Comparison of ENCODE assay signal across 24 mouse cellular contexts in the genomic region with DNA sequence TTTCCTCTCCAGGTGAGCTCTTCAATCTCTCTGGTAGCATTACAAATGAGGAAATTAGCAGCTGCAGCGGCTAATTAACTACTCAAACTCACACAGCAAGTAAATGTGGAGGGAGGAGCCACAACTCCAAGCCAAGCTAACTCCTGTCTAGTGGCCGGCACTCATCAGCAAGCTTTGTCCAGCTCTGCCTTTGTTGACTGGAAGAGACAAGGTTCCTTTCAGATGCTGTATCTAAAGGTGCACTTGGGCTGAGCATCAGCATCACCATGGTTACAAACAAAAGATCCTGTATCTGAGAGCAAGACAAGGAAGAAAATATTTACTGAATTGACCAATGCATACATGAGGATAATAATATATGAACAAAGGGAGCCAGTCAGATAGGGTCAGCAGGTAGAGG. TPM values are rescaled to one million over a fixed set of nuclear protein-coding genes. Genes with fewer than 3 reads are reported as not detected.
DNase-seq lines count a peak whose midpoint lies in the region; ATAC-seq lines count a peak whose summit lies in the region.
"Had no signal": no experiment of that assay in that cellular context is flagged by ENCODE, and none has a peak within 500 bp of the region (broad histone marks: within the 10 kb centered on the region; RNA-seq: fewer than 3 reads in every experiment).

No protein-coding gene starts in this region.

- no peaks in the 10 kb centered on the region for H3K36me3 ChIP-seq in heart, embryonic 12.5 days
- no peaks in the 10 kb centered on the region for H3K36me3 ChIP-seq in hindbrain, embryonic 16.5 days (ENCODE audit: control insufficient read depth, insufficient read depth, low read length)
- no peaks in the 10 kb centered on the region for H3K36me3 ChIP-seq in hindbrain, embryonic 14.5 days (replicated peaks; ENCODE audit: control insufficient read depth, insufficient read depth)
- no peaks in the 10 kb centered on the region for H3K36me3 ChIP-seq in midbrain, embryonic 16.5 days (ENCODE audit: control insufficient read depth, insufficient read depth, low read length)
- no peaks in the 10 kb centered on the region for H3K36me3 ChIP-seq in midbrain, embryonic 11.5 days (ENCODE audit: control insufficient read depth, insufficient read depth, low read length)
- H3K36me3 ChIP-seq: hindbrain, embryonic 15.5 days; intestine, embryonic 15.5 days; kidney, embryonic 15.5 days; midbrain, embryonic 12.5 days; neural tube, embryonic 13.5 days had no signal

- peaks cover 26% of the 10 kb centered on the region for H3K4me1 ChIP-seq in heart, embryonic 12.5 days (replicated peaks)
- no peaks in the 10 kb centered on the region for H3K4me1 ChIP-seq in hindbrain, embryonic 16.5 days (ENCODE audit: control insufficient read depth, insufficient read depth, low read depth, low read length)
- H3K4me1 ChIP-seq in hindbrain, embryonic 14.5 days (replicated peaks; ENCODE audit: control insufficient read depth, insufficient read depth, low read length), result no peaks in the 10 kb centered on the region
- H3K4me1 ChIP-seq in midbrain, embryonic 16.5 days (ENCODE audit: control insufficient read depth, insufficient read depth, low read length), result no peaks in the 10 kb centered on the region
- no peaks in the 10 kb centered on the region for H3K4me1 ChIP-seq in midbrain, embryonic 11.5 days (ENCODE audit: control insufficient read depth, insufficient read depth, low read length)
- H3K4me1 ChIP-seq: hindbrain, embryonic 15.5 days; midbrain, embryonic 12.5 days; neural tube, embryonic 13.5 days had no signal

- DNase-seq in heart, postnatal 10 days, result no peak
- DNase-seq in hindbrain, embryonic 14.5 days (ENCODE audit: low spot score), result no peak
- no peak for DNase-seq in midbrain, embryonic 11.5 days (ENCODE audit: low spot score, missing footprints)
- no peak for DNase-seq in yolk sac, embryonic 10.5 days (ENCODE audit: low spot score)
- DNase-seq: adrenal gland, adult 8-10 months; B cell, adult 2 months; cerebellum, adult 2 months; gastrocnemius, postnatal 25 days; layer of hippocampus, postnatal 36 days; retina, postnatal 1 day; right cerebral cortex, postnatal 25 days; spleen, adult 18-20 months had no signal

- intact Hi-C loops in heart, postnatal 10 days (cut with DNase I), result no loop called here

- no peaks in the 10 kb centered on the region for H3K27me3 ChIP-seq in heart, embryonic 12.5 days (replicated peaks)
- H3K27me3 ChIP-seq in hindbrain, embryonic 16.5 days (replicated peaks; ENCODE audit: control insufficient read depth, insufficient read depth, low read length), result no peaks in the 10 kb centered on the region
- H3K27me3 ChIP-seq in hindbrain, embryonic 14.5 days (ENCODE audit: control insufficient read depth, insufficient read depth, low read length), result no peaks in the 10 kb centered on the region
- H3K27me3 ChIP-seq in midbrain, embryonic 16.5 days (ENCODE audit: control insufficient read depth, insufficient read depth, low read depth, low read length), result no peaks in the 10 kb centered on the region
- no peaks in the 10 kb centered on the region for H3K27me3 ChIP-seq in midbrain, embryonic 11.5 days (ENCODE audit: control insufficient read depth, insufficient read depth, low read length)
- H3K27me3 ChIP-seq: hindbrain, embryonic 15.5 days; intestine, embryonic 15.5 days; kidney, embryonic 15.5 days; midbrain, embryonic 12.5 days; neural tube, embryonic 13.5 days had no signal

- 21% methylated on average over 2 of the region's 2 CpGs for WGBS in heart, embryonic 12.5 days
- 60% methylated on average over 2 of the region's 2 CpGs for WGBS in hindbrain, embryonic 16.5 days
- WGBS in hindbrain, embryonic 14.5 days, result 43% methylated on average over 2 of the region's 2 CpGs
- WGBS in midbrain, embryonic 16.5 days, result 50% methylated on average over 2 of the region's 2 CpGs
- WGBS in midbrain, embryonic 11.5 days, result 45% methylated on average over 2 of the region's 2 CpGs

- no peaks in the 10 kb centered on the region for H3K9me3 ChIP-seq in heart, embryonic 12.5 days (replicated peaks)
- no peaks in the 10 kb centered on the region for H3K9me3 ChIP-seq in hindbrain, embryonic 16.5 days (ENCODE audit: control insufficient read depth, low read length)
- H3K9me3 ChIP-seq in hindbrain, embryonic 14.5 days (ENCODE audit: control insufficient read depth, low read length), result no peaks in the 10 kb centered on the region
- H3K9me3 ChIP-seq in midbrain, embryonic 16.5 days (replicated peaks; ENCODE audit: control insufficient read depth, low read length, poor library complexity, severe bottlenecking), result no peaks in the 10 kb centered on the region
- no peaks in the 10 kb centered on the region for H3K9me3 ChIP-seq in midbrain, embryonic 11.5 days (ENCODE audit: control insufficient read depth, low read length)
- H3K9me3 ChIP-seq: hindbrain, embryonic 15.5 days; intestine, embryonic 15.5 days; kidney, embryonic 15.5 days; midbrain, embryonic 12.5 days; neural tube, embryonic 13.5 days had no signal

- H3K9ac ChIP-seq in heart, embryonic 12.5 days, result peak overlapping the region; percentile 39
- no peak overlapping the region for H3K9ac ChIP-seq in hindbrain, embryonic 16.5 days (ENCODE audit: low read depth, low read length)
- no peak overlapping the region for H3K9ac ChIP-seq in hindbrain, embryonic 14.5 days
- no peak overlapping the region for H3K9ac ChIP-seq in midbrain, embryonic 16.5 days (ENCODE audit: low read depth, low read length)
- H3K9ac ChIP-seq in midbrain, embryonic 11.5 days (ENCODE audit: low read length), result no peak overlapping the region
- H3K9ac ChIP-seq: hindbrain, embryonic 15.5 days; intestine, embryonic 15.5 days; kidney, embryonic 15.5 days; midbrain, embryonic 12.5 days; neural tube, embryonic 13.5 days had no signal

- H3K4me3 ChIP-seq in heart, embryonic 12.5 days, result peak overlapping the region; percentile 29; the same call in 1 of the 2 replicates
- no peak overlapping the region for H3K4me3 ChIP-seq in hindbrain, embryonic 16.5 days (ENCODE audit: low read length)
- no peak overlapping the region for H3K4me3 ChIP-seq in hindbrain, embryonic 14.5 days (replicated peaks; ENCODE audit: low read length)
- H3K4me3 ChIP-seq in midbrain, embryonic 16.5 days (ENCODE audit: low read depth, low read length), result no peak overlapping the region
- H3K4me3 ChIP-seq in midbrain, embryonic 11.5 days (ENCODE audit: low read depth, low read length), result no peak overlapping the region
- H3K4me3 ChIP-seq: hindbrain, embryonic 15.5 days; intestine, embryonic 15.5 days; midbrain, embryonic 12.5 days; neural tube, embryonic 13.5 days had no signal

- H3K27ac ChIP-seq in heart, embryonic 12.5 days (ENCODE audit: poor library complexity, severe bottlenecking), result peak overlapping the region; percentile 98
- no peak overlapping the region for H3K27ac ChIP-seq in hindbrain, embryonic 16.5 days (ENCODE audit: low read depth, low read length)
- no peak overlapping the region for H3K27ac ChIP-seq in hindbrain, embryonic 14.5 days
- no peak overlapping the region for H3K27ac ChIP-seq in midbrain, embryonic 16.5 days (ENCODE audit: low read length)
- H3K27ac ChIP-seq in midbrain, embryonic 11.5 days (ENCODE audit: low read depth, low read length), result no peak overlapping the region
- H3K27ac ChIP-seq: hindbrain, embryonic 15.5 days; intestine, embryonic 15.5 days; kidney, embryonic 15.5 days; midbrain, embryonic 12.5 days; neural tube, embryonic 13.5 days had no signal

- peak overlapping the region; percentile 66 for H3K4me2 ChIP-seq in heart, embryonic 12.5 days
- no peak overlapping the region for H3K4me2 ChIP-seq in hindbrain, embryonic 16.5 days (ENCODE audit: low read length)
- no peak overlapping the region for H3K4me2 ChIP-seq in hindbrain, embryonic 14.5 days (replicated peaks)
- no peak overlapping the region for H3K4me2 ChIP-seq in midbrain, embryonic 16.5 days (ENCODE audit: low read length)
- H3K4me2 ChIP-seq in midbrain, embryonic 11.5 days, result no peak overlapping the region
- H3K4me2 ChIP-seq: hindbrain, embryonic 15.5 days; midbrain, embryonic 12.5 days; neural tube, embryonic 13.5 days had no signal

- ATAC-seq in heart, embryonic 12.5 days (ENCODE audit: insufficient number of reproducible peaks, low FRiP score), result no peak
- ATAC-seq in hindbrain, embryonic 16.5 days, result 0 out of 2 replicates have a peak, but pooled peaks have one; percentile 30
- no peak for ATAC-seq in hindbrain, embryonic 14.5 days (ENCODE audit: low FRiP score)
- ATAC-seq in midbrain, embryonic 16.5 days, result 0 out of 2 replicates have a peak, but pooled peaks have one; percentile 56
- ATAC-seq in midbrain, embryonic 11.5 days (ENCODE audit: low FRiP score), result no peak
- 0 out of 2 replicates have a peak, but pooled peaks have one; percentile 30 for ATAC-seq in megakaryocyte-erythroid progenitor cell, adult 5-6 weeks (replicated peaks; ENCODE audit: low FRiP score, low TSS enrichment, poor library complexity, severe bottlenecking)
- ATAC-seq: activated CD4-positive, CD25-positive, alpha-beta regulatory T cell, adult 4 months had no signal

RNA-seq across cellular contexts. Expression of a gene that starts 10.3 kb away (rescaled TPM):
- polyA plus RNA-seq in heart, embryonic 12.5 days (2016; fragmentation: Nextera tagmentation; extraction: Ambion mirVana), result 493 and 506 TPM in 2 replicates
- total RNA-seq in heart, postnatal 10 days (2021), result 100 to 1,000 TPM; 314 to 518 TPM
- 0.11 and 0.16 TPM in 2 replicates for polyA plus RNA-seq in hindbrain, embryonic 16.5 days (2015; fragmentation: Nextera tagmentation; extraction: Ambion mirVana)
- polyA plus RNA-seq in hindbrain, embryonic 14.5 days (2014; fragmentation: Nextera tagmentation; extraction: Ambion mirVana), result 0.10 and 0.20 TPM in 2 replicates
- polyA plus RNA-seq in midbrain, embryonic 16.5 days (2015; fragmentation: Nextera tagmentation; extraction: Ambion mirVana), result not detected in 2 replicates
- not detected in 2 replicates for polyA plus RNA-seq in midbrain, embryonic 11.5 days (2014; fragmentation: Nextera tagmentation; extraction: Ambion mirVana)
- total RNA-seq in megakaryocyte-erythroid progenitor cell, adult 5-6 weeks (2014; fragmentation: Nextera tagmentation), result not detected in 2 replicates
- total RNA-seq in megakaryocyte-erythroid progenitor cell, adult 5-6 weeks (2017), result not detected in 2 replicates
- total RNA-seq: adrenal gland, adult 8-10 months; layer of hippocampus, adult 8-10 months; layer of hippocampus, postnatal 36 days had no signal
- polyA plus RNA-seq: activated CD4-positive, CD25-positive, alpha-beta regulatory T cell, adult 4 months; hindbrain, embryonic 15.5 days; testis, adult 2 months had no signal

RNA-seq across cellular contexts. Expression of a gene that starts 46.7 kb away (rescaled TPM):
- polyA plus RNA-seq in heart, embryonic 12.5 days (2016; fragmentation: Nextera tagmentation; extraction: Ambion mirVana), result 52.2 and 60.8 TPM in 2 replicates
- 10 to 100 TPM; 12.3 to 17.0 TPM for total RNA-seq in heart, postnatal 10 days (2021)
- polyA plus RNA-seq in hindbrain, embryonic 16.5 days (2015; fragmentation: Nextera tagmentation; extraction: Ambion mirVana), result 63.7 and 64.2 TPM in 2 replicates
- 68.0 and 69.7 TPM in 2 replicates for polyA plus RNA-seq in hindbrain, embryonic 14.5 days (2014; fragmentation: Nextera tagmentation; extraction: Ambion mirVana)
- polyA plus RNA-seq in midbrain, embryonic 16.5 days (2015; fragmentation: Nextera tagmentation; extraction: Ambion mirVana), result 66.6 and 73.3 TPM in 2 replicates
- 112 and 123 TPM in 2 replicates for polyA plus RNA-seq in midbrain, embryonic 11.5 days (2014; fragmentation: Nextera tagmentation; extraction: Ambion mirVana)
- total RNA-seq in megakaryocyte-erythroid progenitor cell, adult 5-6 weeks (2014; fragmentation: Nextera tagmentation), result 52.0 and 57.9 TPM in 2 replicates
- 69.3 and 79.7 TPM in 2 replicates for total RNA-seq in megakaryocyte-erythroid progenitor cell, adult 5-6 weeks (2017)

Comparison
In these comparisons a context has a peak if more than half of its experiments do, and no peak if none do; other contexts are left out.
1. ATAC-seq: peak in hindbrain, embryonic 16.5 days (single experiment), midbrain, embryonic 16.5 days (single experiment) and megakaryocyte-erythroid progenitor cell, adult 5-6 weeks (single experiment); none in heart, embryonic 12.5 days (single experiment), hindbrain, embryonic 14.5 days (single experiment) and midbrain, embryonic 11.5 days (single experiment).
2. RNA of a gene that starts 10.3 kb away (polyA plus RNA-seq): 493 to 506 TPM in heart, embryonic 12.5 days; 0.10 to 0.20 TPM in hindbrain, embryonic 14.5 days, 0.11 to 0.16 TPM in hindbrain, embryonic 16.5 days, not detected in midbrain, embryonic 16.5 days and not detected in midbrain, embryonic 11.5 days; every median in the first group is over 100 times any median in the second.